In genomic region chr15:62158875-62159675, GRCm38 (mm10) we compare ENCODE assay signal across 20 mouse cellular contexts.
DNase-seq lines count a peak whose midpoint lies in the region; ATAC-seq and TF ChIP-seq lines count a peak whose summit lies in the region.
"Had no signal": no experiment of that assay in that cellular context is flagged by ENCODE, and none has a peak within 500 bp of the region (broad histone marks: within the 10 kb centered on the region; RNA-seq: fewer than 3 reads in every experiment).

No protein-coding gene starts in this region.

- H3K27me3 ChIP-seq in heart, embryonic 11.5 days (ENCODE audit: control insufficient read depth, insufficient read depth, low read length): 0 out of 2 replicates have a peak, but pooled peaks cover 3% of the 10 kb centered on the region
- H3K27me3 ChIP-seq in heart, adult 2 months (ENCODE audit: control insufficient read depth, insufficient read depth, low read length): no peaks in the 10 kb centered on the region
- no peaks in the 10 kb centered on the region for H3K27me3 ChIP-seq in intestine, embryonic 16.5 days (replicated peaks; ENCODE audit: control insufficient read depth, insufficient read depth, low read length)
- H3K27me3 ChIP-seq in megakaryocyte, embryonic 14.5 days (replicated peaks): no peaks in the 10 kb centered on the region
- H3K27me3 ChIP-seq: embryonic facial prominence, embryonic 12.5 days; neural tube, embryonic 13.5 days had no signal

- ATAC-seq in heart, embryonic 11.5 days (replicated peaks; ENCODE audit: insufficient number of reproducible peaks, low FRiP score, low TSS enrichment): peak; percentile 92
- ATAC-seq in intestine, embryonic 16.5 days: peak; percentile 62
- no peak for ATAC-seq in monocyte, adult 5-6 weeks (replicated peaks; ENCODE audit: insufficient number of reproducible peaks, low FRiP score, low TSS enrichment, poor library complexity, severe bottlenecking)
- ATAC-seq: forebrain, postnatal 0 days; hindbrain, postnatal 0 days; midbrain, embryonic 16.5 days had no signal

- H3K4me2 ChIP-seq in heart, embryonic 11.5 days: no peak overlapping the region
- no peak overlapping the region for H3K4me2 ChIP-seq in intestine, embryonic 16.5 days (ENCODE audit: low read depth, low read length)
- H3K4me2 ChIP-seq: embryonic facial prominence, embryonic 12.5 days; neural tube, embryonic 13.5 days had no signal

- TF ChIP-seq EP300 in heart, adult 2 months (IDR thresholded peaks at IDR 0.05; ENCODE audit: insufficient read depth, low read depth, low read length): no peak

- WGBS in heart, embryonic 11.5 days (ENCODE audit: insufficient replicate concordance): 41% methylated on average over 8 of the region's 8 CpGs
- WGBS in heart, adult 2 months: 73% methylated on average over 8 of the region's 8 CpGs
- 61% methylated on average over 8 of the region's 8 CpGs for WGBS in bone marrow, adult 2 months
- WGBS in intestine, embryonic 16.5 days: 64% methylated on average over 8 of the region's 8 CpGs

- H3K9ac ChIP-seq in heart, embryonic 11.5 days (ENCODE audit: low read depth, low read length): no peak overlapping the region
- H3K9ac ChIP-seq in heart, adult 2 months (ENCODE audit: low read depth, low read length): no peak overlapping the region
- no peak overlapping the region for H3K9ac ChIP-seq in intestine, embryonic 16.5 days (ENCODE audit: low read depth, low read length)
- H3K9ac ChIP-seq: embryonic facial prominence, embryonic 12.5 days; forebrain, postnatal 0 days; neural tube, embryonic 13.5 days had no signal

- no peak for TF ChIP-seq CTCF in heart, adult 2 months (IDR thresholded peaks at IDR 0.05)
- no peak for TF ChIP-seq CTCF in bone marrow, adult 2 months (IDR thresholded peaks at IDR 0.05; ENCODE audit: control insufficient read depth, insufficient read depth, low read length)

- H3K27ac ChIP-seq in heart, embryonic 11.5 days (ENCODE audit: low read depth, low read length): peak overlapping the region; percentile 71
- no peak overlapping the region for H3K27ac ChIP-seq in heart, adult 2 months
- peak overlapping the region; percentile 32; the same call in 1 of the 2 replicates for H3K27ac ChIP-seq in bone marrow, adult 2 months (ENCODE audit: control insufficient read depth, insufficient read depth, low read depth, low read length, poor library complexity)
- H3K27ac ChIP-seq in intestine, embryonic 16.5 days (ENCODE audit: low read length): no peak overlapping the region
- H3K27ac ChIP-seq: embryonic facial prominence, embryonic 12.5 days; hindbrain, postnatal 0 days; kidney, postnatal 0 days; neural tube, embryonic 13.5 days had no signal

- no peaks in the 10 kb centered on the region for H3K36me3 ChIP-seq in heart, embryonic 11.5 days (ENCODE audit: control insufficient read depth, insufficient read depth, low read length)
- H3K36me3 ChIP-seq in heart, adult 2 months (ENCODE audit: control insufficient read depth, insufficient read depth, low read length): no peaks in the 10 kb centered on the region
- H3K36me3 ChIP-seq in intestine, embryonic 16.5 days (ENCODE audit: control insufficient read depth, insufficient read depth, low read length): no peaks in the 10 kb centered on the region
- H3K36me3 ChIP-seq in megakaryocyte, embryonic 14.5 days (replicated peaks; ENCODE audit: low read length): peaks cover 59% of the 10 kb centered on the region
- H3K36me3 ChIP-seq: embryonic facial prominence, embryonic 12.5 days; neural tube, embryonic 13.5 days had no signal

- H3K79me2 ChIP-seq in heart, adult 2 months (replicated peaks; ENCODE audit: control insufficient read depth, insufficient read depth, low read length): no peaks in the 10 kb centered on the region

- no peak for TF ChIP-seq POLR2A in heart, adult 2 months (IDR thresholded peaks at IDR 0.05; ENCODE audit: insufficient read depth, low read depth, low read length)
- TF ChIP-seq POLR2A in bone marrow, adult 2 months (IDR thresholded peaks at IDR 0.05; ENCODE audit: borderline replicate concordance, control insufficient read depth, low read depth, low read length): no peak

- peaks cover 6% of the 10 kb centered on the region; the same call in 1 of the 2 replicates for H3K4me1 ChIP-seq in heart, embryonic 11.5 days (ENCODE audit: control insufficient read depth, insufficient read depth, low read length)
- H3K4me1 ChIP-seq in heart, adult 2 months (ENCODE audit: control insufficient read depth, insufficient read depth, low read length): peaks cover 3% of the 10 kb centered on the region; the same call in 1 of the 2 replicates
- peaks cover 1% of the 10 kb centered on the region; the same call in 1 of the 2 replicates for H3K4me1 ChIP-seq in bone marrow, adult 2 months (ENCODE audit: control insufficient read depth, insufficient read depth, low read length)
- 0 out of 2 replicates have a peak, but pooled peaks cover 2% of the 10 kb centered on the region for H3K4me1 ChIP-seq in intestine, embryonic 16.5 days (ENCODE audit: control insufficient read depth, insufficient read depth, low read length)
- H3K4me1 ChIP-seq in megakaryocyte, embryonic 14.5 days: peaks cover 86% of the 10 kb centered on the region
- H3K4me1 ChIP-seq: embryonic facial prominence, embryonic 12.5 days; neural tube, embryonic 13.5 days had no signal

- no peaks in the 10 kb centered on the region for H3K9me3 ChIP-seq in heart, embryonic 11.5 days (replicated peaks; ENCODE audit: control insufficient read depth, low read length)
- H3K9me3 ChIP-seq in intestine, embryonic 16.5 days (ENCODE audit: control insufficient read depth, low read length): no peaks in the 10 kb centered on the region
- no peaks in the 10 kb centered on the region for H3K9me3 ChIP-seq in megakaryocyte, embryonic 14.5 days
- H3K9me3 ChIP-seq: embryonic facial prominence, embryonic 12.5 days; neural tube, embryonic 13.5 days had no signal

- no peak overlapping the region for H3K4me3 ChIP-seq in heart, embryonic 11.5 days (ENCODE audit: low read depth, low read length)
- H3K4me3 ChIP-seq in heart, adult 2 months: no peak overlapping the region
- H3K4me3 ChIP-seq in bone marrow, adult 2 months (replicated peaks; ENCODE audit: control insufficient read depth, low read depth, low read length): no peak overlapping the region
- no peak overlapping the region for H3K4me3 ChIP-seq in intestine, embryonic 16.5 days (ENCODE audit: low read length)
- H3K4me3 ChIP-seq in megakaryocyte, embryonic 14.5 days (replicated peaks): peak overlapping the region; percentile 35
- H3K4me3 ChIP-seq: embryonic facial prominence, embryonic 12.5 days; neural tube, embryonic 13.5 days had no signal

- intact Hi-C loops in heart, adult 2 months (cut with DNase I): no loop called here

- DNase-seq in heart, adult 2 months: no peak
- no peak for DNase-seq in right cerebral cortex, postnatal 10 days (ENCODE audit: low spot score in 2 of 2)
- DNase-seq in left cerebral cortex, adult 18-20 months (ENCODE audit: low spot score in 2 of 2): no peak
- DNase-seq: B cell, adult 2 months; cerebellum, adult 8-10 months; forebrain, postnatal 0 days; gastrocnemius, postnatal 14 days; layer of hippocampus, adult 9-11 months; lung, postnatal 36 days; spleen, adult 18-20 months had no signal

Comparison
In these comparisons a context has a peak if more than half of its experiments do, and no peak if none do; other contexts are left out.
1. H3K27ac ChIP-seq: peak in heart, embryonic 11.5 days (single experiment) and bone marrow, adult 2 months (single experiment); none in heart, adult 2 months (single experiment) and intestine, embryonic 16.5 days (single experiment).